Mouse (Mus musculus): ENCODE data around the gene Por. TPM values are rescaled to one million over a fixed set of nuclear protein-coding genes. Genes with fewer than 3 reads are reported as not detected.
A peak's percentile ranks its signal among the peaks of the same experiment; 100 is the strongest.

Gene Por
- total RNA-seq, 1 experiment: 125 TPM

GRCm38 (mm10) chr5:135672980-135673379 is 3.1 kb downstream of the Por start:
- in situ Hi-C loops (cut with MboI; ENCODE audit: low sequenced_read_pairs in 2 of 2, unreplicated experiment in 2 of 2): no loop called here
- TF ChIP-seq ZNF384 (IDR thresholded peaks at IDR 0.05; ENCODE audit: low read depth, low read length) (no peak), HCFC1 (IDR thresholded peaks at IDR 0.05; ENCODE audit: borderline replicate concordance, insufficient read depth, low read length) (no peak), CHD2 (IDR thresholded peaks at IDR 0.05; ENCODE audit: low read depth, low read length) (no peak)
- no peak overlapping the region for H3K9ac ChIP-seq (ENCODE audit: insufficient read depth, low read depth, low read length, poor library complexity, severe bottlenecking)

GRCm38 (mm10) chr5:135674349-135674775 is 4.5 kb downstream of the Por start:
- Histone ChIP-seq H3K9me3 (ENCODE audit: control insufficient read depth, insufficient read depth, low read depth, low read length) (no peaks in the 10 kb centered on the region), H3K4me3 (ENCODE audit: insufficient read depth in 1 of 2, low read depth in 1 of 2, low read length in 2 of 2, poor library complexity in 1 of 2, severe bottlenecking in 1 of 2) (no peak overlapping the region), H3K27ac (ENCODE audit: insufficient read depth, low read depth, low read length, poor library complexity, severe bottlenecking) (peak overlapping the region; percentile 62; the same call in 1 of the 2 replicates), H3K36me3 (ENCODE audit: control insufficient read depth, insufficient read depth, low read length, poor library complexity, severe bottlenecking) (no peaks in the 10 kb centered on the region), H3K9ac (ENCODE audit: insufficient read depth, low read depth, low read length, poor library complexity, severe bottlenecking) (no peak overlapping the region), H3K4me1 (ENCODE audit: control insufficient read depth in 2 of 2, insufficient read depth in 2 of 2, low read length in 2 of 2, poor library complexity in 1 of 2) (peaks cover 6 to 27% of the 10 kb centered on the region in 2 experiments; a peak in 3 of 4 replicates)
- TF ChIP-seq MAFK (IDR thresholded peaks at IDR 0.05; ENCODE audit: insufficient read depth, low read depth, low read length) (no peak), ZC3H11A (IDR thresholded peaks at IDR 0.05; ENCODE audit: borderline replicate concordance, low read depth, low read length) (no peak), ZNF384 (IDR thresholded peaks at IDR 0.05; ENCODE audit: low read depth, low read length) (no peak), CHD2 (IDR thresholded peaks at IDR 0.05; ENCODE audit: low read depth, low read length) (no peak), HCFC1 (IDR thresholded peaks at IDR 0.05; ENCODE audit: borderline replicate concordance, insufficient read depth, low read length) (no peak)
- in situ Hi-C loops (cut with MboI; ENCODE audit: low sequenced_read_pairs in 2 of 2, unreplicated experiment in 2 of 2): no loop called here
- DNase-seq (ENCODE audit: low read depth, low spot score): no peak

More at GRCm38 (mm10) chr5:135672980-135673379, 3.1 kb downstream of the Por start:
- DNase-seq (ENCODE audit: low read depth, low spot score): no peak
- Histone ChIP-seq H3K36me3 (ENCODE audit: control insufficient read depth, insufficient read depth, low read length, poor library complexity, severe bottlenecking) (no peaks in the 10 kb centered on the region), H3K4me3 (ENCODE audit: insufficient read depth in 1 of 2, low read depth in 1 of 2, low read length in 2 of 2, poor library complexity in 1 of 2, severe bottlenecking in 1 of 2) (no peak overlapping the region), H3K27ac (ENCODE audit: insufficient read depth, low read depth, low read length, poor library complexity, severe bottlenecking) (no peak overlapping the region), H3K4me1 (ENCODE audit: control insufficient read depth in 2 of 2, insufficient read depth in 2 of 2, low read length in 2 of 2, poor library complexity in 1 of 2) (peaks cover 6 to 27% of the 10 kb centered on the region in 2 experiments; a peak in 3 of 4 replicates), H3K9me3 (ENCODE audit: control insufficient read depth, insufficient read depth, low read depth, low read length) (no peaks in the 10 kb centered on the region)

- no peak for TF ChIP-seq MAFK (IDR thresholded peaks at IDR 0.05; ENCODE audit: insufficient read depth, low read depth, low read length)
- TF ChIP-seq CHD2 (IDR thresholded peaks at IDR 0.05; ENCODE audit: low read depth, low read length): 0 out of 2 replicates have a peak, but pooled peaks have one; percentile 48
- Histone ChIP-seq H3K4me1 (ENCODE audit: control insufficient read depth in 2 of 2, insufficient read depth in 2 of 2, low read length in 2 of 2, poor library complexity in 1 of 2) (peaks cover 6 to 27% of the 10 kb centered on the region in 2 experiments; a peak in 3 of 4 replicates), H3K4me3 (ENCODE audit: insufficient read depth in 1 of 2, low read depth in 1 of 2, low read length in 2 of 2, poor library complexity in 1 of 2, severe bottlenecking in 1 of 2) (no peak overlapping the region), H3K36me3 (ENCODE audit: control insufficient read depth, insufficient read depth, low read length, poor library complexity, severe bottlenecking) (no peaks in the 10 kb centered on the region), H3K9ac (ENCODE audit: insufficient read depth, low read depth, low read length, poor library complexity, severe bottlenecking) (peak overlapping the region; percentile 39; the same call in 1 of the 2 replicates), H3K27ac (ENCODE audit: insufficient read depth, low read depth, low read length, poor library complexity, severe bottlenecking) (peak overlapping the region; percentile 62; the same call in 1 of the 2 replicates), H3K9me3 (ENCODE audit: control insufficient read depth, insufficient read depth, low read depth, low read length) (no peaks in the 10 kb centered on the region)
- DNase-seq (ENCODE audit: low read depth, low spot score): peak; percentile 83
- in situ Hi-C loops (cut with MboI; ENCODE audit: low sequenced_read_pairs in 2 of 2, unreplicated experiment in 2 of 2): no loop called here
Measured at GRCm38 (mm10) chr5:135674821-135675220, 5.0 kb downstream of the Por start.

- Histone ChIP-seq H3K9me3 (ENCODE audit: control insufficient read depth, insufficient read depth, low read depth, low read length) (no peaks in the 10 kb centered on the region), H3K36me3 (ENCODE audit: control insufficient read depth, insufficient read depth, low read length, poor library complexity, severe bottlenecking) (no peaks in the 10 kb centered on the region), H3K9ac (ENCODE audit: insufficient read depth, low read depth, low read length, poor library complexity, severe bottlenecking) (no peak overlapping the region), H3K27ac (ENCODE audit: insufficient read depth, low read depth, low read length, poor library complexity, severe bottlenecking) (no peak overlapping the region), H3K4me3 (ENCODE audit: insufficient read depth in 1 of 2, low read depth in 1 of 2, low read length in 2 of 2, poor library complexity in 1 of 2, severe bottlenecking in 1 of 2) (no peak overlapping the region), H3K4me1 (ENCODE audit: control insufficient read depth in 2 of 2, insufficient read depth in 2 of 2, low read length in 2 of 2, poor library complexity in 1 of 2) (peaks cover 6 to 27% of the 10 kb centered on the region in 2 experiments; a peak in 3 of 4 replicates)
- no peak for DNase-seq (ENCODE audit: low read depth, low spot score)
- in situ Hi-C loops (cut with MboI; ENCODE audit: low sequenced_read_pairs in 2 of 2, unreplicated experiment in 2 of 2): no loop called here
- TF ChIP-seq ZC3H11A (IDR thresholded peaks at IDR 0.05; ENCODE audit: borderline replicate concordance, low read depth, low read length) (no peak), HCFC1 (IDR thresholded peaks at IDR 0.05; ENCODE audit: borderline replicate concordance, insufficient read depth, low read length) (no peak), CHD2 (IDR thresholded peaks at IDR 0.05; ENCODE audit: low read depth, low read length) (no peak), MAFK (IDR thresholded peaks at IDR 0.05; ENCODE audit: insufficient read depth, low read depth, low read length) (no peak), ZNF384 (IDR thresholded peaks at IDR 0.05; ENCODE audit: low read depth, low read length) (no peak)
Measured at GRCm38 (mm10) chr5:135676696-135677095, 6.9 kb downstream of the Por start.

GRCm38 (mm10) chr5:135677251-135677650 is 7.4 kb downstream of the Por start:
- Histone ChIP-seq H3K36me3 (ENCODE audit: control insufficient read depth, insufficient read depth, low read length, poor library complexity, severe bottlenecking) (no peaks in the 10 kb centered on the region), H3K9ac (ENCODE audit: insufficient read depth, low read depth, low read length, poor library complexity, severe bottlenecking) (no peak overlapping the region), H3K9me3 (ENCODE audit: control insufficient read depth, insufficient read depth, low read depth, low read length) (no peaks in the 10 kb centered on the region), H3K27ac (ENCODE audit: insufficient read depth, low read depth, low read length, poor library complexity, severe bottlenecking) (no peak overlapping the region), H3K4me1 (ENCODE audit: control insufficient read depth in 2 of 2, insufficient read depth in 2 of 2, low read length in 2 of 2, poor library complexity in 1 of 2) (peaks cover 6 to 24% of the 10 kb centered on the region in 2 experiments; a peak in 3 of 4 replicates), H3K4me3 (ENCODE audit: insufficient read depth in 1 of 2, low read depth in 1 of 2, low read length in 2 of 2, poor library complexity in 1 of 2, severe bottlenecking in 1 of 2) (no peak overlapping the region)
- DNase-seq (ENCODE audit: low read depth, low spot score): no peak
- in situ Hi-C loops (cut with MboI; ENCODE audit: low sequenced_read_pairs in 2 of 2, unreplicated experiment in 2 of 2): no loop called here
- TF ChIP-seq MAFK (IDR thresholded peaks at IDR 0.05; ENCODE audit: insufficient read depth, low read depth, low read length): no peak
- TF ChIP-seq ZNF384 (IDR thresholded peaks at IDR 0.05; ENCODE audit: low read depth, low read length): no peak
- TF ChIP-seq HCFC1 (IDR thresholded peaks at IDR 0.05; ENCODE audit: borderline replicate concordance, insufficient read depth, low read length): no peak
- no peak for TF ChIP-seq CHD2 (IDR thresholded peaks at IDR 0.05; ENCODE audit: low read depth, low read length)
- TF ChIP-seq ZC3H11A (IDR thresholded peaks at IDR 0.05; ENCODE audit: borderline replicate concordance, low read depth, low read length): no peak
